Mouse (Mus musculus): Measurements from ENCODE around the gene Lifr.

Gene Lifr

DNA sequence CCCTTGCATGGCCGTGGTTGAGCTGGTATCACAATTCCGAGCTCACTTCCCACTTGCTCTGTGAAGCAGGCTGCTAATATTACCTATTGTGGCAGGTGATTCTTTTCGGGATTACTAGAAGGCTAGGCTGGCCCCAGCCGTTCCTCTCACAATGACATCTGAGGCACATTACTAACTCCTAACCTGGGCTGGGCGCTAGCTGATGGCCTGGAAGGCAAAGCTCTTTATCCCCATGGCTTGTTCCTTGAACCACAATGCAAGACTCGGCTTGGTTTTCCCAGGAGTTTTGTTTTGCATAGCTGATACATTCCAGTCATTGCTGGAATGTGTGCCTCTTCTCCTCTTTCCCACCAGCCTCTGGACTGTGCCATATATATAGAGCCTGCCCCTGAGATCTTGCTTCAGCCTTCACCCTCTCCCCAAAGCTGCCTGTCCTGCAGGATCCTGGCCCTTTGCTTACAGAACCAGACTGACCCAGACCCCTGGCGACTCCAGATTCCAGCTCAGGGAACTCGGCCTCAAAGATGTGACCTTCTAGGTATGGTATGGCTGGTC, at the start of gene Lifr:
TSS of gene Lifr (plus strand) at position 404 of the 555 bp plus-strand sequence.
- DNase-seq (ENCODE audit: extremely low spot score) = no peak

DNA sequence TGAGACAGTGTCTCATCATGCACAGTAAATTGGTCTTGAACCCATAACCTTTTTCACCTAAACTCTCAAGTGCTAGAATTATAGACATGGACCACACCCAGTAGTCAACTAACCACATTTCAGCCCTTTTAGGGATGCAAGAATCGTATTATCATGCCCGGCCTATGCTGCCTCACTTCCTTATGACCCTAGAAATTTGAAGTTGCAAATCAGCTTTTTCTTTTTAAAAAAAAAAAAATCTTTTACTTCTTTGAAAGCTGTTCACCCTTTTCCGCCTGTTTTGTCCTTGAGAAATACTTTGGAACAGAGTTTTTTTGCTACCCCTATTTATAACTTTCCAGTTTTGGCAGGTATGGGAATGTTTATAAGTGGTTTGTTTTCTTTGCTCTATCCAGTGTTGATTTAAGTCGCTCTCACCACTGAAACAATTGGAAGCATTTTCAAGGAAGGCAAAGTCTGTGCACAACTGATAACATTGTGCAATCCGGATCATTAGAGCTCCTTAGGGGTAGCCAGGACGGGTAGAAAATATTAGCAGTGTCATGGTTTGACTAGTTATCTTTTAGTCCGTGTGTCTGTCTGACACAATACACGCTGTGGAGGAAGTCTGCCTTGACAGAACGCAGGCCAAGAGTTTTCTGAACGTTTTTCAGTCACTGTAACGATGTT, 46.2 kb upstream of the Lifr start:
- DNase-seq (ENCODE audit: extremely low spot score) = no peak

DNA sequence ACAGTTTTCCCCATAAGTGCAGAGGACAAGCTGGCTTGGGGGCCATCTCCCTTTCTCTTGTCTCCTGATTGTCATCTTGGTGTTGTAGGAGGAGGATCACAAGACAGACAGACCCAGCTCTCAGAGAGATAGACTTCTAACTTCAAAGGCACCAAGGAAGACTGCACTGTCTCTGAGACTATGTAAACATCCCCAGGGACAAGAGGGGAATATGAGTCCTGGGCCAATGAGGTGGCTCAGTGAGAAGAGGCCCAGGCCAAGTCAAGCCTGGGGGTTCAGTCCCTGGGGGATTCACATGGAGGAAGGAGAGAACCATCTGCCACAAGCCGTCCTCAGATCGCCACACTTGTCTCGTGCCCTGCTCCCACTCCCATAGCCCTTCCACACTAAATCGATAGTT, 45.4 kb upstream of the Lifr start:
- no peak for DNase-seq (ENCODE audit: extremely low spot score)

GRCm38 (mm10) chr15:7047931-7048330, 42.5 kb upstream of the Lifr start:
- DNase-seq (ENCODE audit: extremely low spot score) = no peak

- DNase-seq (ENCODE audit: extremely low spot score) = no peak
Measured at GRCm38 (mm10) chr15:7048916-7049315, 41.5 kb upstream of the Lifr start.

GRCm38 (mm10) chr15:7051666-7052065, 38.7 kb upstream of the Lifr start:
- DNase-seq (ENCODE audit: extremely low spot score) = no peak

- DNase-seq (ENCODE audit: extremely low spot score) = no peak
Measured at GRCm38 (mm10) chr15:7052117-7052516, 38.3 kb upstream of the Lifr start.

DNA sequence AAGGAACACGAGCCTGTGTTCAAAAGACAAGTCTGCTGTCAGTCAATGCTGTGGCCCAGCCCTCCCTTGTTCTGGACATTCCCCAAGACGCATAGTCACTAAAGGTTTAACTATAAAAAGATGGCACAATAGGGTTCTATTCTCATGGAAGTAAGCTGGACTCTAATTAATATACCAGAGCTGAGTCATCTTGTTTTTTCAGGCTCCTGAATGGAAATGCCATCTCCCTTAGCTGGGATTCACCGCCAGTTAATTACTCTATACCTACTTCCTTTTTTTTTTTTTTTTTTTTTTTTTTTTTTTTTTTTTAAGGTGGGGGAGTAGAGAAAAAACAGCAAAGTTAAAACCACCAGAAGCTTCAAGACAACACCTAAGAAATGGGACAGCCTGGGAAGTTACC, 33.6 kb upstream of the Lifr start:
- DNase-seq (ENCODE audit: extremely low spot score) = no peak

- DNase-seq (ENCODE audit: extremely low spot score) = no peak
Measured at GRCm38 (mm10) chr15:7060522-7060921, 29.9 kb upstream of the Lifr start.

DNA sequence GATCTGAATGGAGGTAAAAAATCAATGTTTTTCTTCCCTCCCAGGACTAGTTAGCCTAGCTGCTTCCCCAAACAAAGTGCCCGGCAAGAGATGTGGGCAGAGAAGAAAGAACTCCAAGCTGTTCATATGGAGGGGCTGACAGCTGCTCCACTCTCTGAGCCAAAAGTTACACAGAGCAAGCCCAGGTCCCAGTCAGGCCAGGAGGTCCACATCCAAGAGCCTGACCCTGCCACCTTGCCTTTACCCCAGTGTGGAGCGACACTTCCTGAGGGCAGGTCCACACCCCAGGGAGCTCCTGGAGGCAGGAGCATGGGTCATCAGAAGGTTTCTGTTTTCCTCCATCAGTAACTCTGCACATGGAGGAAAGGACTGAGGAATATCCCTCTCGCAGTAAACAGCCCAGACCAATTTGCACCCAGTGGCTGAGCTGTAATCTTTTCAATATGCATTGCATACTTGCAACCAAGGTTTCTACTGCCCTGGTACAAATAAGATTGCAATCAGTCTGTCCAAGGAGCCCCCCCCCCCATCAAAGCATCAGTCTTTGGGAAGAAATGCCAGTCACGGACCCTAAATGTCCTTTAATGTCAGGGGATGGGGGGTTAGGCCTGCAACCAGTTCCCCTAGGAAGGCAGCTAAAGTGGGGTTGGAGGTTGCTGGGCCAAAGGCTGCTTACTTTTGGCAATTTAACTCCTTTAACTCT, 28.3 kb upstream of the Lifr start:
- DNase-seq (ENCODE audit: extremely low spot score) = no peak

DNA sequence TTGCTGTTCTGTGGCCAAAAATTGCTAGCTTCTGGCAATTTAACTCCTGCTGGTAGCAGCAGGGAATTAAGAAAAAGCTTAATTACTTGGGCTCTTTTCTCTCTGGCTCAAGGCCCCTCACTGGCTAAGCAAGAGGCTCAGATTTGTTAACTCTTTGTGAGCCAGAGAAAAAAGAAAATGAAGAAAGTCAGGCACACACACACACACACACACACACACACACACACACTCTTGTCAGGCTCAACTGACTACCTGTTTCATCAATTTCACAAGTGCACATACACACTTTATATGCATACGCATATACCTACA, 27.8 kb upstream of the Lifr start:
- no peak for DNase-seq (ENCODE audit: extremely low spot score)

DNA sequence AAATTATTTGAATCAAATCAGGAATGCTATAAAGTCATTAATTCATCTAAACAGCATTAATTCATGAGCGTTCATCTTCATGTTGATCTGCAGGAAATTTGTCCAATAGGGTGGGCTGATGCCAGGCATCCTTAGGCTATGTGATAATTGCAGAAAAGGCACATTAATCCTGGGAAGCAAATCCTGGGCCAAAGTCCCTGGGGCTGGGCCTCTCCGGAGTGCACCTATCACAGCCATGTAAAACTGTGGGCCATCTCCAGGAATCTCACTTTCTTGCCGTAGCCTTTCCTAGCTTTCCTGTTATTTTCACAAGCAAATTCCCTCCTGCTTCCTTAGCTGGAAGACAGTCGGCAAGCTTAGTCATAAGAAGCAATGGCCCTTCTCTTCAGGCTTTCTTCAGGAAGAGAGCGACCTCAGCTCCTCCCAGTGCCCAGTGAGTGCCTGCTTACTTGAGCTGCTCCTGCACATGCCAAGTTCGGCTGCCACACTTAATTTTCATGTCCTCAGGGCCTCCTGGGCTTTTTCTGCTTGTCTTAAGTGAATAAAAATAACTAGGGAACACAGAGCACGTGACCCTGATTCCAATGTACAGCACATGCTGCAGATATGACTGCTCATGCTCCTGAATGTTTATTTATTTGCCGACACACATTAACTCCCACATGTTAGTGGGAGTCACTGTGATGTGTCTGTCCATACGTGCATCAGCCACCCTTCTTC, 26.7 kb upstream of the Lifr start:
- DNase-seq (ENCODE audit: extremely low spot score) = no peak

DNA sequence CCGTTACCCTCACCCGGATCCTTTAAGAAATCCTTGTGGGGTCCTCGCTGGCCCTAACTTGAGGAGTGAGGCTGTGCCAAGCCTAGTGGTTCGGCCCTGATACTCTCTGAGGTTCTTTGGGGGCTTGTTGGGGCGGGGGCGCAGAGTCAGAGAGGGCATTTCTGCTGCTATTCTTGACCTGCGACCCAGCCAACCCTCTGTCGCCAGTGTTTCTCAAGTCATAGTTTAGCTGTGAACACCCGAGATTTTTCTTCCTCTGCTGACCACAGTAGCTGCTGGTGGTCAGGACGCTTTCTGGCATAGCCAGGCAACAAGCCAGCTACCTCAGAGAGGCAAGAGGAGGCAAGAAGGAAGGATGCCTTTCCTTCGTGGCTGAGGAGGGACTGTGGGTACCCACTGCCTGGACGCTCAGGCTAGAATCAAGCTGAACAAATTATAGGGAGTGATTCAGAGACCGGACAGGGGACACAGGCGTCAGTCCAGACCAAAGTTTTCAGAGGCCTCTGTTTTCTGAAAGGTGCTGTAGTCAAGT, 25.4 kb upstream of the Lifr start:
- no peak for DNase-seq (ENCODE audit: extremely low spot score)

DNA sequence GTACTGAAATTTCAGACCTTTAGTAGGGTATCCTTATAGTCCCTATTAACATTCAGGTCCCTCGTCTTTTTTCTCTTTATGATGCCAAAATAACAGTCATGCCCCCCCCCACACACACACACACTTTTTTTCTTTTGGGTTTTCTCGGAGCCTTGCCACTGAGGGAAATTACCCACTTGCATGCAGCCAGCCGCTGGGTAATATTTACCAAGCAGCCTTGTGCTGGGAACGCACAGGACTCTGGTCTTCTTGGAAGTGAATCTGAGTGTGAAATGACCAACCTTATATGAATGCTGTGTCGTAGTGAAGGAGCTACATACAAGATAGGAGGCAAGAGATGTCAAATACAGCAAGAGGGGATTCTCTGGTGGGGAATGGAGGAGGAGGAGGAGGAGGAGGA, 24.8 kb upstream of the Lifr start:
- DNase-seq (ENCODE audit: extremely low spot score) = no peak

- no peak for DNase-seq (ENCODE audit: extremely low spot score)
Measured at GRCm38 (mm10) chr15:7066752-7067151, 23.7 kb upstream of the Lifr start.

GRCm38 (mm10) chr15:7069374-7069773, 21.0 kb upstream of the Lifr start:
- DNase-seq (ENCODE audit: extremely low spot score) = no peak

GRCm38 (mm10) chr15:7070199-7070794, 20.1 kb upstream of the Lifr start:
- DNase-seq (ENCODE audit: extremely low spot score) = no peak

DNA sequence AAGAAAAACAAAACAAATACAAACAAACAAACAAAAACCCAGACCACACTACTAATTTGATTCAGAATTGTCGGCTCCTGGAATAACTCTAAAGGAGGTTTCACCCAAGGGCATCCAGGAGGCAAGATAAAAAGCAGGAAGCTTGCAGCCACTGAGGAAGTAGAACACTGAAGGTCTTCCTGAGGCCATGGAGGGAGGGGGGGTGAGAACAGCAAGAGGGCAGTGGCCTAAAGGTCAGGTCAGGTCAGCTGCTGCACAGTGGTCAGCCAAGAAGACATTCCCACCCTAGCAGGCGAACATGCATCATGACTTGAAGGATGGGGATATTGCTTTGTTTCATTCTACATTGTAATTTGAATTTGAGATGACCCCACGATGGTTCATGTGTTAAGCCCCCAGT, 17.1 kb upstream of the Lifr start:
- peak; percentile 28 for DNase-seq (ENCODE audit: extremely low spot score)

DNA sequence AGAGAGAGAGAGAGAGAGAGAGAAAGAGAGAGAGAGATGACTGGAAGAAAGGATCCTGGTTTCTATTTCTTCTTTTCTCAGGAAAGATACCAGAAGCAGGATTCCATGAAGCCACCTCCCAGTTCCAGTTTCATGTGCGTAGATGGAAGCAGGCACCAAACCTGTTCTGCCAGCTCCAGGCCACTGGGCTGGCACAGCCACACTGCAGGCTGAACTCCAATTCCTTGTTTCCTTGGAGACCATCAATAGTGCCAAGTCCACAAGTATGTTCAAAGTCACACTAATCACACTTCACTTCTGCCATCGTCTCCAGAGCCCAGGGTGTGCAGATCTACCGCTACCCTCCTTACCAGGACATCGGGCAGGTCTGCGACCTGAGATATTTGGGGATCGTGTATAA, 15.2 kb upstream of the Lifr start:
- DNase-seq (ENCODE audit: extremely low spot score) = no peak

DNA sequence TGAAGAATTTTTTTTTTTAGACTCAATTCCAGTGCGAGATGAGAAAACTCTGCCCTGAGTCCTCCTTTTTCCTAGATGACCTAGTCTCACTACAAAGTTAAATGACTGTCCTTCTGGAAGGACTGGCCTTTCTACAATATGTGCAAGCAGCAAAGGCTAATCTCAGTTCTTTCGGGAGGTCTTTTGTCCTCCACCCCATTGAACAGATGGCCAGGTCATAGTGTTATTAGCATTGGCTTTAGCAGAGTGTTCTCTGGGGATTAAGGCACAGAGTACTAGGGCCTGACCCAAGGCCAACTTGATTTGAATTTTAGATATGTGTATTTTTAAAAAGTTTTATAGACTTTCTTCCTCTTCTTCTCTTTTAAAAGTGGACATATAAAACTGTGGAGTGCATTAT, 12.1 kb upstream of the Lifr start:
- DNase-seq (ENCODE audit: extremely low spot score) = no peak

DNA sequence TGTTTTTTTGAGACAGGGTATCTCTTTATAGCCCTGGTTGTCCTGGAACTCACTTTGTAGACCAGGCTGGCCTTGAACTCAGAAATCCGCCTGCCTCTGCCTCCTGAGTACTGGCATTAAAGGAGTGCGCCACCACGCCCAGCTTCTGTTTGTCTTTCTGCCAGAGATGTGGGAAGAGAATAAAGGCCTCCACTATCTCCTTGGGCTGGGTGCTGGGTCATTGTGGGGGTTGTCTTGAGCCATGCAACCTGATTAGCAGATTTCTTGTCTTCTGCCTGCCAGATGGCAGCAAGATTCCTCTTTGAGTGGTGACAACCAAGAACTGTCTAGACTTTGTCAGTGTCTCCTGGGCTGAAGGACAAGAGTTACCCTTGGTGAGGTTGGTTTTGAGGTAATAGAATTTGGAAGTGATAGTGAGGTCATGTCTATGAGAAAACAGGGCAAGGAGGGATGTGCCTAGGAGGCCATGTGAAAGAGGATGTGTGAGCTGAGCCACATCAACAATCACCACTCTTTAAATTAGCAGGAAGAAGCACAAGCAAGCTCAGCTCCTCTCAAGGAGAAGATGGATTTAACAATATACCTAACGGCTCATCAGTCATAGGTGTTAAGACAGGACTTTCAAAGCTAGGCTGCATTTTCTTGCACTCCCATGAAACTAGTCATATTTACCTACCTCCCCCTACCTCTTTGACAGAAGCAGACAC, 10.6 kb upstream of the Lifr start:
- DNase-seq (ENCODE audit: extremely low spot score) = no peak

Measured in embryo, embryonic 9.5 days (tissue).